Mouse (Mus musculus) heart, embryonic 13.5 days (tissue): ENCODE results near the gene Hmgb1. TPM values are rescaled to one million over a fixed set of nuclear protein-coding genes. Genes with fewer than 3 reads are reported as not detected.

Experiments
- ATAC-seq: fragments of 200-750 bp; cut with Nextera tagmentation; 2 replicates; pipeline ENCODE4 v1.8.0; 2017; ENCODE audit warnings: moderate TSS enrichment; ENCODE audit not compliant: insufficient number of reproducible peaks, low FRiP score, low TSS enrichment; ENCODE audit errors: extremely low read depth
- H3K27ac ChIP-seq: fragments of 300-500 bp; sonication (generic); replicated peaks from 2 replicates; pipeline ENCODE4 v1.5.1; 2015; ENCODE audit warnings: moderate library complexity, mild to moderate bottlenecking, inconsistent platforms
- H3K27me3 ChIP-seq: fragments of 300-500 bp; sonication (generic); replicated peaks from 2 replicates; pipeline ENCODE4 v1.6.1; 2015; ENCODE audit warnings: mild to moderate bottlenecking, inconsistent platforms
- H3K36me3 ChIP-seq: fragments of 300-500 bp; sonication (generic); 2 replicates; pipeline ENCODE4 v1.6.1; 2015; ENCODE audit warnings: mild to moderate bottlenecking, inconsistent platforms
- H3K4me1 ChIP-seq: fragments of 300-500 bp; sonication (generic); 2 replicates; pipeline ENCODE4 v1.6.1; 2015; ENCODE audit warnings: inconsistent platforms
- H3K4me2 ChIP-seq: fragments of 300-500 bp; sonication (generic); 2 replicates; pipeline ENCODE4 v1.6.1; 2015; ENCODE audit warnings: inconsistent platforms, mild to moderate bottlenecking, moderate library complexity
- H3K4me3 ChIP-seq: fragments of 300-500 bp; sonication (generic); 2 replicates; pipeline ENCODE4 v1.5.1; 2015; ENCODE audit warnings: moderate library complexity, mild to moderate bottlenecking, inconsistent platforms
- H3K9ac ChIP-seq: fragments of 300-500 bp; sonication (generic); 2 replicates; pipeline ENCODE4 v1.6.1; 2015; ENCODE audit warnings: inconsistent platforms, mild to moderate bottlenecking, moderate library complexity
- H3K9me3 ChIP-seq: fragments of 300-500 bp; sonication (generic); 2 replicates; pipeline ENCODE4 v1.6.1; 2016; ENCODE audit warnings: inconsistent platforms
- WGBS: fragments of 180-500 bp; shearing (Covaris S2); methylation state at CpG from one replicate; pipeline ENCODE4 v1.1.7; 2015; ENCODE audit warnings: mixed read lengths; 5-methylcytosine and 5-hydroxymethylcytosine counted together
- polyA plus RNA-seq: library from polyadenylated mRNA; unstranded; fragments of >200 nt; fragmentation: Nextera tagmentation; extraction: Ambion mirVana; gene quantifications from 2 replicates; pipeline ENCODE4 v1.2.1, GENCODE M21; 2015

Gene Hmgb1
- 675 and 751 TPM in 2 replicates for polyA plus RNA-seq

GRCm38 (mm10) chr5:149184104-149184843, at the start of gene Hmgb1, which contains the start of gene Uspl1:
Gene Hmgb1 (minus strand): TSS chr5:149184489.
Gene Uspl1 (plus strand): TSS chr5:149184350.
- 1% methylated on average over 59 of the region's 59 CpGs for WGBS
- Histone ChIP-seq H3K27ac (peak within 1 kb of the TSS; percentile 95), H3K36me3 (peaks cover 21% of the 10 kb centered on the region), H3K4me1 (peaks cover 29% of the 10 kb centered on the region), H3K9me3 (no peaks in the 10 kb centered on the region), H3K27me3 (no peaks in the 10 kb centered on the region), H3K4me2 (peak within 1 kb of the TSS; percentile 82), H3K4me3 (peak within 1 kb of the TSS; percentile 87), H3K9ac (peak within 1 kb of the TSS; percentile 94)
- ATAC-seq = peak; percentile 99

DNA sequence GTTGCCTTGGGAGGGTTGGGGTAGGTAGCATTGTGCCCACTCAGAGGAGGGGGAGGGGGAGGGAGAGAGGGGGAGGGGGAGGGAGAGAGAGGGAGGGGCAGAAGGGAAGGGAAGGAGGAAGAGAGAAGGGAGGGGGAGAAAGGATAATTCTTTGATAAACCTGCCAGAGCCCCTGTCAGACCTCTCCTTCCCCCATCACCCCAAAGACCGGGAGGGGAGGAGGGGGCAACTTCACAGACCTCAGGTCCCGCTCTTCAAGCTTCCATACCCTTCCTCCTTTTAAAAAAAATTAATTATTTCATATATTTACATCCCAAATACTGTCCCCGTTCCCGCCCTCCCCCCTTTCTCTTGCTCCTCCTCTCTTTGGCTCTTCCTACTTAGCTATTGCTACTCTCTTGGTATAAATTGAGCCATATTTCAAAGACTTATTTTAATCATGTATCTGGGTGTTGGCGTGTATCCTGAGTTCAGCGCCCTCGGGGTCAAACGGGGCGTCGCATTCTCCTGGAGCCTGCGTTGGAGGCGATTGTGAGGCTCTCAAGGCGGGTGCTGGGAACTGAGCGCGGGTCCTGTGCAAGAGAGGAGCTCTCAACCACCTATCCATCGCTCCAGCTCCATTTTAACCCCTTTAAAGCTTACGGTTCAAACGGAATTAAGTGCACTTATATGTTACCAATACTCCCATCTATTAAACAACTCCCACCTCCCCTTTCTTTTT, 45.5 kb upstream of the Hmgb1 start:
- Histone ChIP-seq H3K4me1 (peaks cover 8% of the 10 kb centered on the region; the same call in 1 of the 2 replicates), H3K4me3 (peak overlapping the region; percentile 51), H3K27me3 (no peaks in the 10 kb centered on the region), H3K27ac (peak overlapping the region; percentile 91), H3K4me2 (peak overlapping the region; percentile 65), H3K9me3 (no peaks in the 10 kb centered on the region), H3K36me3 (no peaks in the 10 kb centered on the region), H3K9ac (peak overlapping the region; percentile 83)
- ATAC-seq = no peak
- 64% methylated on average over 18 of the region's 18 CpGs for WGBS

DNA sequence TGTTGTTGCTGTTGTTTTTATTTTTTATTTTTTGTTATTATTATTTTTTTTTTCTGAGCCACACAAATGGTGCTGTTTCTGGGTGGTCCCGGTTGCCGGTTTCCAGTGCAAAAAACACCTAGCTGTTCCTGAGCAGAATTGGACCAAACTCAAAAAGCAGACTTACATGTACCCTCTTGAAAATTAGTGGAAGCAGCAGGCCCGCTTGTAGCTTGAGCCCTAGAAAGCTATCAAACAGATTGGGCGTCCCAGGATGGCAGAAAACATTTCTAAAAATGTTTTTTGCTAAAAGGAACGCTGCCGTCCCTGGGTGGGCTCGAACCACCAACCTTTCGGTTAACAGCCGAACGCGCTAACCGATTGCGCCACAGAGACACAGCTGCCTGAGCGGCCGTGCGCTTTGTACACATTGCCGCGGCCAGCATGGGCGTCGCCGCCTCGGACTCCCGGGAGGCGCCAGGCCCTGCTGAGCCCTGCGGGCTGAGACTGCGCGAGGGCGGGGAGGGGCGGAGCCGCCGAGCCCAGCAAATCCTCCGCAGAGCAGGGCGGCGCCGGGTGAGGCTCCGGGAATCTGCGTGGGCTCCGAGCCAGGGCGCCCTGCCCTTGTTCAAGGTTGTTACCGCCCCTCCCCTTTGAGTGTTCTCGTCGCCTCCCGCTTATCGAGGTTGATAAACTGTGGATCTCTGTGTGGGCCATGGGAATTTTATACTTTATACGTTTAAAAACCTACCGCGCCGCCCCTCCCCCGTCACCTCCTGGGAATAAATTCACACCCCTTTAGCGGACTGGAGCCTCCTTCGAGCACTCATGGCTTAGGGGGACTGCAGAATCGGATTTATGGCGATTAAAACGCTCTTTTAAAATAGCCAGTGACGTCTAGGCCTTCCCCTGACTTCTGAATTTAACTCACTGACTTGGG, 44.7 kb upstream of the Hmgb1 start:
- Histone ChIP-seq H3K9ac (peak overlapping the region; percentile 83), H3K36me3 (no peaks in the 10 kb centered on the region), H3K9me3 (no peaks in the 10 kb centered on the region), H3K4me1 (peaks cover 16% of the 10 kb centered on the region), H3K27me3 (no peaks in the 10 kb centered on the region), H3K4me3 (peak overlapping the region; percentile 51), H3K27ac (peak overlapping the region; percentile 91), H3K4me2 (peak overlapping the region; percentile 65)
- 3% methylated on average over 55 of the region's 55 CpGs for WGBS
- peak; percentile 99 for ATAC-seq

DNA sequence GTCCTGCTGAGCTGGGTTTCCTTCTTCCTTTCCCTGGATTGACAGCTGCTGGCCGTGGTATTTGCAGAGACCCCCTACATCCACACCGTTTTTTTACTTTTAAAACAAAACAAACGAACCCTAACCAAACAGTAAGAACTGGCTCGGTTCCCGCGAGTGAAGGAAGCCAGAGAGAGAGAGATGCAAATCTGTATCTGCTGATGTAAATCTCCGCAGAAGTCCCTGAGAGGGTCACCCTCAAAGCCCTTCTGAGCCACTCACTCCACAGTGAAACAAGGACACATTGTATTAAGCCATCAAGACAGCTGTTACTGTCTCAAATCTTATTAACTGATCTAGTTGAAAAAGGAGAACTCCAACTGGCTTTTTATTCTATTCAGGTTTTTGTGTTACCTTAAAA, 40.4 kb upstream of the Hmgb1 start:
- Histone ChIP-seq H3K27ac (no peak overlapping the region), H3K4me2 (no peak overlapping the region)

GRCm38 (mm10) chr5:149221355-149221754, 37.1 kb upstream of the Hmgb1 start:
- Histone ChIP-seq H3K36me3 (peaks cover 12% of the 10 kb centered on the region), H3K9me3 (no peaks in the 10 kb centered on the region), H3K4me2 (no peak overlapping the region), H3K4me1 (peaks cover 21% of the 10 kb centered on the region), H3K27me3 (no peaks in the 10 kb centered on the region), H3K4me3 (no peak overlapping the region), H3K27ac (no peak overlapping the region), H3K9ac (no peak overlapping the region)
- no peak for ATAC-seq
- WGBS = 88% methylated on average over 4 of the region's 4 CpGs

More for the DNA sequence above, 40.4 kb upstream of the Hmgb1 start:
- no peak overlapping the region for H3K4me3 ChIP-seq
- 14% methylated on average over 7 of the region's 7 CpGs for WGBS
- no peaks in the 10 kb centered on the region for H3K9me3 ChIP-seq
- ATAC-seq = no peak
- no peaks in the 10 kb centered on the region for H3K27me3 ChIP-seq
- no peaks in the 10 kb centered on the region for H3K36me3 ChIP-seq
- peaks cover 14% of the 10 kb centered on the region for H3K4me1 ChIP-seq
- no peak overlapping the region for H3K9ac ChIP-seq

- no peaks in the 10 kb centered on the region for H3K27me3 ChIP-seq
- H3K27ac ChIP-seq = no peak overlapping the region
- no peak for ATAC-seq
- WGBS = 38% methylated on average over 3 of the region's 3 CpGs
- H3K4me3 ChIP-seq = no peak overlapping the region
- H3K4me2 ChIP-seq = no peak overlapping the region
- H3K9me3 ChIP-seq = no peaks in the 10 kb centered on the region
- no peak overlapping the region for H3K9ac ChIP-seq
- H3K4me1 ChIP-seq = peaks cover 21% of the 10 kb centered on the region
- H3K36me3 ChIP-seq = peaks cover 30% of the 10 kb centered on the region
Observed at GRCm38 (mm10) chr5:149219493-149219892, 35.2 kb upstream of the Hmgb1 start.

DNA sequence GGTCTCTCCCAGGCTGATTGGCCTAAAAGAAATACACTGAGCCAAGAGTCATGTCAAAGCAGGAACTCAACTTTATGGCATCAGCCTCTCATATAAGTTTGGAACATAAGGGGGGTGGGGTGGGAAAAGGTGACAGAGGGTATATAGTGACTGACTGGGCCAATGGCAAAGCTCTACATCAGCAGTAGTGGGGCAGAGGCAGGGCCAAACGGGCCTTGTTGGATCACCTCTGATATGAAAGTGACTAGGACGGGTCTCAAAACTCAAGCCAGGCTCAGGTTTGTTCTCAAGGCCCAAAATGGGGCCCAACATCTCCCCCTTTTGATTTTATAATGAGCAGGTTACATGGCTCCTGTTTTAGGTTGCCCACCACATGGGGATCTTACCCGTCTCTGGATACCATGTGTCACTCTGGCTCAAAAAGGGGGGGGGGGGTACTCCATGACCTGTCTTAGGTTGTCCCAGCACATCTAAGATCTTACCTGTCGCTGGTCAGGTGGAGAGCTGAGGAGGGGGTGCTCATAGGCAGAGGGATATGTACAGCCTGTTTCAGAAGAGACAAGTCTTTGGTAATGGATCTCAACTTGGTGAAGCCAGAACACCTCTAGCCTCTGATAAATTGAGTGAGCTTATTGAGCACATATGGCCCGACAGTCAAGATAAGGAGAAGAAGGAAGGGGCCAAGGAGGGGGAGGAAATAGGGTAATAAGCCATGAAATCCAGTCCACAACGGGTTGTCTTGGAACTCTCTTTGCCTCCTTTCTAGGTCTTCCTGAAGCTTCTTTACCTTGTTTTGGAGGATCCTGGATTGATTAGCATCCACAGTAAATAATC, 33.5 kb upstream of the Hmgb1 start:
- ATAC-seq = no peak
- Histone ChIP-seq H3K4me1 (peaks cover 15% of the 10 kb centered on the region), H3K27ac (no peak overlapping the region), H3K9ac (no peak overlapping the region), H3K36me3 (peaks cover 48% of the 10 kb centered on the region), H3K4me3 (no peak overlapping the region), H3K9me3 (no peaks in the 10 kb centered on the region), H3K4me2 (no peak overlapping the region), H3K27me3 (no peaks in the 10 kb centered on the region)
- 70% methylated on average over 6 of the region's 6 CpGs for WGBS

DNA sequence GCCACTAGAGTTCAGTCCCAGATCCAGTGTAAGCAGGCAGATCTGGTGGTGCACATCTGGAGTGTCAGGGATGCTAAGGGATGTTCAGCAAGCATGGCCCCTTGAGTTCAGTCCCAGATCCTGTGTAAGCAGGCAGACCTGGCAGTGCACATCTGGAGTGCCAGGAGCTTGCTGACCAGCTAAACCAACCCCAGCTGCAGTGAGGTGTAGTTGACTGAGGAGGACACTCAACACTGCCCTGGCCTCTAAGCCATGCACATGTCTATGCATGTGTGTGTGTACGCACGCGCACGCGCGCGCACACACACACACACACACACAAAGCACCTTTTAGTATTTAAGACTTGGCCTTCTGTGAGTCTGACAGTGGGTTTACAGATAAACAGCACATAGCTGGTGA, 31.3 kb upstream of the Hmgb1 start:
- 98% methylated on average over 7 of the region's 7 CpGs for WGBS
- Histone ChIP-seq H3K36me3 (peaks cover 70% of the 10 kb centered on the region), H3K4me3 (no peak overlapping the region), H3K27me3 (no peaks in the 10 kb centered on the region), H3K9me3 (no peaks in the 10 kb centered on the region), H3K4me1 (peaks cover 15% of the 10 kb centered on the region), H3K9ac (no peak overlapping the region), H3K4me2 (no peak overlapping the region), H3K27ac (no peak overlapping the region)
- no peak for ATAC-seq

DNA sequence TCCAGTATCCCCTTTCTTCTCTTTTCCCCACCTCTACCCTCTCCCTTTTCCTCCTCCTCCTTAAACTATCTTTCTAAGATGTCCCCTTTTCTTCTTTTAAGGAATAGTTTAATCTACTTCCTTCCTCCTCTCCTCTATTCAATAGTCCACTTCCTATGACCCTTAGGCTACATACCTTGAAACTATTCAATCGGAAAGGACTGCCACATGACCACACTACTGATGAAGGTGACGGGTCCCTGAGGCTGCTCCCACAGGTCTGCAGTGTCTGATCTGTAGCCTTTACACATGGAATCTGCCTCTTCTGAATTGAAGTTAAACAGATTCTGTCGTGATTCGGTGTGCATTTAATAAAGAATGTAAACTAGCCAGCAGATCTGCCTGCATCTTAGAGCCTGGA, 28.5 kb upstream of the Hmgb1 start:
- Histone ChIP-seq H3K9ac (no peak overlapping the region), H3K36me3 (peaks cover 88% of the 10 kb centered on the region), H3K9me3 (no peaks in the 10 kb centered on the region), H3K4me2 (no peak overlapping the region), H3K4me3 (no peak overlapping the region), H3K27me3 (no peaks in the 10 kb centered on the region), H3K27ac (no peak overlapping the region), H3K4me1 (peaks cover 12% of the 10 kb centered on the region)
- ATAC-seq = no peak
- 75% methylated on average over 4 of the region's 4 CpGs for WGBS

DNA sequence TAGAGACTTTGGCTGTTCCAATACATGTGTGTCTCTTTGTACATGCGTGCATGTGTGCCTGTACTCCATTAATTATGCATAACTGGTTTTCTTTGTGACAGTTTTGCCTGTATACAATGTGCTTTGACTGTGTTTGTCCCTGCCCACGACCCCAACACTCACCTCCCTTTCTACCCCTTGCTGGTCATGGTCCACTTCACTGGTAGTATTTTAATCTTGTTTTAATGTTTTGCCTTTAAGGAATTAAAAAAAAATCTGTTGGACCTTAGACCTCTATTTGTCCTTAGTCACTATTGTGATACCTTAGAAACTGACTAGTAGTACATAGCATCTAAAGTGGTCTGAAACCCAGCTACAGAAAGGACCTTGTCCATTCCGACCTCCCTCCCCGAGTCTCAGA, 26.8 kb upstream of the Hmgb1 start:
- no peak for ATAC-seq
- peaks cover 11% of the 10 kb centered on the region for H3K4me1 ChIP-seq
- H3K27me3 ChIP-seq = no peaks in the 10 kb centered on the region
- no peak overlapping the region for H3K9ac ChIP-seq
- 93% methylated on average over 4 of the region's 4 CpGs for WGBS
- peaks cover 87% of the 10 kb centered on the region for H3K36me3 ChIP-seq
- H3K4me2 ChIP-seq = no peak overlapping the region
- no peak overlapping the region for H3K27ac ChIP-seq
- no peaks in the 10 kb centered on the region for H3K9me3 ChIP-seq
- no peak overlapping the region for H3K4me3 ChIP-seq
